Mouse (Mus musculus) hindbrain, embryonic 14.5 days (tissue): ENCODE measurements around the gene Olfr695. TPM values are rescaled to one million over a fixed set of nuclear protein-coding genes. Genes with fewer than 3 reads are reported as not detected.
"Not testable (repeated sequence)": the region's sequence is repeated elsewhere in the genome, so short reads cannot be mapped to it uniquely, and the experiment has no call there.

Experiments
- ATAC-seq: fragments of 200-750 bp; cut with Nextera tagmentation; 2 replicates; pipeline ENCODE4 v1.8.0; 2017; ENCODE audit warnings: moderate number of reproducible peaks, mild to moderate bottlenecking, moderate TSS enrichment, moderate library complexity; ENCODE audit not compliant: low FRiP score
- DNase-seq: peaks from one replicate; pipeline ENCODE4 v3.0.0-alpha.2; 2015; ENCODE audit warnings: low spot score
- H3K27ac ChIP-seq: fragments of 300-500 bp; sonication (generic); 2 replicates; pipeline ENCODE4 v1.5.1; 2014; ENCODE audit warnings: mild to moderate bottlenecking, moderate library complexity
- H3K27me3 ChIP-seq: fragments of 300-500 bp; sonication (generic); 2 replicates; pipeline ENCODE4 v1.6.1; 2014; ENCODE audit warnings: mild to moderate bottlenecking, low read length, mixed read lengths; ENCODE audit not compliant: control insufficient read depth, insufficient read depth
- H3K36me3 ChIP-seq: fragments of 300-500 bp; sonication (generic); replicated peaks from 2 replicates; pipeline ENCODE4 v1.6.1; 2014; ENCODE audit not compliant: control insufficient read depth, insufficient read depth
- H3K4me1 ChIP-seq: fragments of 300-500 bp; sonication (generic); replicated peaks from 2 replicates; pipeline ENCODE4 v1.6.1; 2014; ENCODE audit warnings: antibody characterized with exemption, low read length, mixed read lengths; ENCODE audit not compliant: control insufficient read depth, insufficient read depth
- H3K4me2 ChIP-seq: fragments of 300-500 bp; sonication (generic); replicated peaks from 2 replicates; pipeline ENCODE4 v1.6.1; 2014; ENCODE audit warnings: mild to moderate bottlenecking, moderate library complexity
- H3K4me3 ChIP-seq: fragments of 300-500 bp; sonication (generic); replicated peaks from 2 replicates; pipeline ENCODE4 v1.5.1; 2014; ENCODE audit warnings: mild to moderate bottlenecking, low read length
- H3K9ac ChIP-seq: fragments of 300-500 bp; sonication (generic); 2 replicates; pipeline ENCODE4 v1.6.1; 2014
- H3K9me3 ChIP-seq: fragments of 300-500 bp; sonication (generic); 2 replicates; pipeline ENCODE4 v1.6.1; 2016; ENCODE audit warnings: low read length; ENCODE audit not compliant: control insufficient read depth
- WGBS: fragments of 180-500 bp; shearing (Covaris S2); extraction: QIAGEN DNeasy Blood & Tissue Kit; methylation state at CpG from one replicate; pipeline ENCODE4 v1.1.7; 2014; 5-methylcytosine and 5-hydroxymethylcytosine counted together
- polyA plus RNA-seq: library from polyadenylated mRNA; unstranded; fragments of >200 nt; fragmentation: Nextera tagmentation; extraction: Ambion mirVana; gene quantifications from 2 replicates; pipeline ENCODE4 v1.2.1, GENCODE M21; 2014

Gene Olfr695
- not detected in 2 replicates for polyA plus RNA-seq

GRCm38 (mm10) chr7:106716296-106716695, at the start of gene Olfr695:
TSS of gene Olfr695 (minus strand) at chr7:106716396.
- H3K4me1 ChIP-seq, result no peaks in the 10 kb centered on the region
- no peak within 1 kb of the TSS for H3K4me2 ChIP-seq
- ATAC-seq (no peak), DNase-seq (no peak)
- H3K27ac ChIP-seq, result no peak within 1 kb of the TSS
- H3K4me3 ChIP-seq, result no peak within 1 kb of the TSS
- no peaks in the 10 kb centered on the region for H3K9me3 ChIP-seq
- H3K9ac ChIP-seq, result no peak within 1 kb of the TSS
- no peaks in the 10 kb centered on the region for H3K36me3 ChIP-seq
- no peaks in the 10 kb centered on the region for H3K27me3 ChIP-seq

GRCm38 (mm10) chr7:106761008-106761407, 44.8 kb upstream of the Olfr695 start:
- not testable (repeated sequence) for H3K27ac ChIP-seq, H3K4me2 ChIP-seq, H3K9ac ChIP-seq, H3K9me3 ChIP-seq, DNase-seq, H3K4me3 ChIP-seq, H3K27me3 ChIP-seq, H3K4me1 ChIP-seq, ATAC-seq, H3K36me3 ChIP-seq
- 88% methylated on average over 2 of the region's 2 CpGs for WGBS

- Histone ChIP-seq H3K36me3 (no peaks in the 10 kb centered on the region), H3K9ac (no peak overlapping the region), H3K9me3 (no peaks in the 10 kb centered on the region), H3K4me1 (no peaks in the 10 kb centered on the region), H3K27me3 (no peaks in the 10 kb centered on the region), H3K4me3 (no peak overlapping the region), H3K4me2 (no peak overlapping the region), H3K27ac (no peak overlapping the region)
- DNase-seq (no peak), ATAC-seq (no peak)
- WGBS, result 96% methylated on average over 2 of the region's 2 CpGs
Observed at GRCm38 (mm10) chr7:106758800-106759199, 42.6 kb upstream of the Olfr695 start.

GRCm38 (mm10) chr7:106755297-106755696, 39.1 kb upstream of the Olfr695 start, which contains the start of gene Olfr698:
TSS of gene Olfr698 (minus strand) at chr7:106755397.
- Histone ChIP-seq H3K27me3 (no peaks in the 10 kb centered on the region), H3K4me3 (no peak within 1 kb of the TSS), H3K9ac (no peak within 1 kb of the TSS), H3K4me2 (no peak within 1 kb of the TSS), H3K36me3 (no peaks in the 10 kb centered on the region), H3K27ac (no peak within 1 kb of the TSS), H3K4me1 (no peaks in the 10 kb centered on the region), H3K9me3 (no peaks in the 10 kb centered on the region)
- DNase-seq (no peak), ATAC-seq (no peak)

GRCm38 (mm10) chr7:106745811-106746210, 29.6 kb upstream of the Olfr695 start:
- no peak overlapping the region for H3K4me3 ChIP-seq
- H3K36me3 ChIP-seq, result no peaks in the 10 kb centered on the region
- no peak overlapping the region for H3K9ac ChIP-seq
- no peaks in the 10 kb centered on the region for H3K9me3 ChIP-seq
- no peaks in the 10 kb centered on the region for H3K4me1 ChIP-seq
- no peak overlapping the region for H3K4me2 ChIP-seq
- WGBS, result 91% methylated on average over 5 of the region's 5 CpGs
- ATAC-seq (no peak), DNase-seq (no peak)
- H3K27me3 ChIP-seq, result no peaks in the 10 kb centered on the region
- H3K27ac ChIP-seq, result no peak overlapping the region

- Histone ChIP-seq H3K9ac (no peak within 1 kb of the TSS), H3K4me3 (no peak within 1 kb of the TSS), H3K4me1 (no peaks in the 10 kb centered on the region), H3K27me3 (no peaks in the 10 kb centered on the region), H3K27ac (no peak within 1 kb of the TSS), H3K36me3 (no peaks in the 10 kb centered on the region), H3K4me2 (no peak within 1 kb of the TSS), H3K9me3 (no peaks in the 10 kb centered on the region)
- 91% methylated on average over 1 of the region's 1 CpGs for WGBS
- DNase-seq (no peak), ATAC-seq (no peak)
Observed at GRCm38 (mm10) chr7:106742343-106742742, 26.1 kb upstream of the Olfr695 start, which contains the start of gene Olfr697. TSS of gene Olfr697 (minus strand) at chr7:106742443.

GRCm38 (mm10) chr7:106737028-106737427, 20.8 kb upstream of the Olfr695 start:
- Histone ChIP-seq H3K4me2 (no peak overlapping the region), H3K4me3 (no peak overlapping the region), H3K27me3 (no peaks in the 10 kb centered on the region), H3K27ac (no peak overlapping the region), H3K9me3 (no peaks in the 10 kb centered on the region), H3K4me1 (no peaks in the 10 kb centered on the region), H3K36me3 (no peaks in the 10 kb centered on the region), H3K9ac (no peak overlapping the region)
- no peak for ATAC-seq
- DNase-seq, result no peak

- no peak overlapping the region for H3K4me3 ChIP-seq
- no peak overlapping the region for H3K9ac ChIP-seq
- no peaks in the 10 kb centered on the region for H3K9me3 ChIP-seq
- H3K27me3 ChIP-seq, result no peaks in the 10 kb centered on the region
- no peaks in the 10 kb centered on the region for H3K4me1 ChIP-seq
- no peaks in the 10 kb centered on the region for H3K36me3 ChIP-seq
- DNase-seq (no peak), ATAC-seq (no peak)
- no peak overlapping the region for H3K4me2 ChIP-seq
- no peak overlapping the region for H3K27ac ChIP-seq
- 77% methylated on average over 2 of the region's 2 CpGs for WGBS
Observed at GRCm38 (mm10) chr7:106733717-106734116, 17.5 kb upstream of the Olfr695 start.

GRCm38 (mm10) chr7:106725654-106726053, 9.5 kb upstream of the Olfr695 start:
- 87% methylated on average over 2 of the region's 2 CpGs for WGBS
- not testable (repeated sequence) for H3K4me2 ChIP-seq, H3K9ac ChIP-seq, H3K27me3 ChIP-seq, DNase-seq, H3K4me1 ChIP-seq, H3K4me3 ChIP-seq, ATAC-seq, H3K36me3 ChIP-seq, H3K9me3 ChIP-seq, H3K27ac ChIP-seq

- Histone ChIP-seq H3K4me2 (no peak overlapping the region), H3K27me3 (no peaks in the 10 kb centered on the region), H3K27ac (no peak overlapping the region), H3K36me3 (no peaks in the 10 kb centered on the region), H3K9me3 (no peaks in the 10 kb centered on the region), H3K9ac (no peak overlapping the region), H3K4me1 (no peaks in the 10 kb centered on the region), H3K4me3 (no peak overlapping the region)
- ATAC-seq (no peak), DNase-seq (no peak)
- 90% methylated on average over 6 of the region's 6 CpGs for WGBS
Observed at GRCm38 (mm10) chr7:106711463-106711862, 4.7 kb downstream of the Olfr695 start.
